Mouse (Mus musculus) hindbrain, embryonic 13.5 days (tissue): ENCODE results near the gene Pxt1. TPM values are rescaled to one million over a fixed set of nuclear protein-coding genes. Genes with fewer than 3 reads are reported as not detected.

ENCODE experiments used
- ATAC-seq: fragments of 200-750 bp; cut with Nextera tagmentation; 2 replicates; pipeline ENCODE4 v1.8.0; 2017; ENCODE audit warnings: moderate TSS enrichment; ENCODE audit not compliant: low FRiP score
- H3K27ac ChIP-seq: fragments of 300-500 bp; sonication (generic); 2 replicates; pipeline ENCODE4 v1.5.1; 2015; ENCODE audit warnings: inconsistent platforms, mild to moderate bottlenecking, moderate library complexity
- H3K27me3 ChIP-seq: fragments of 300-500 bp; sonication (generic); 2 replicates; pipeline ENCODE4 v1.6.1; 2015; ENCODE audit warnings: mild to moderate bottlenecking, inconsistent platforms
- H3K36me3 ChIP-seq: fragments of 300-500 bp; sonication (generic); 2 replicates; pipeline ENCODE4 v1.6.1; 2015; ENCODE audit warnings: mild to moderate bottlenecking, inconsistent platforms
- H3K4me1 ChIP-seq: fragments of 300-500 bp; sonication (generic); replicated peaks from 2 replicates; pipeline ENCODE4 v1.6.1; 2015; ENCODE audit warnings: inconsistent platforms
- H3K4me2 ChIP-seq: fragments of 300-500 bp; sonication (generic); 2 replicates; pipeline ENCODE4 v1.6.1; 2015; ENCODE audit warnings: inconsistent platforms, mild to moderate bottlenecking, moderate library complexity
- H3K4me3 ChIP-seq: fragments of 300-500 bp; sonication (generic); 2 replicates; pipeline ENCODE4 v1.5.1; 2015; ENCODE audit warnings: mild to moderate bottlenecking, inconsistent platforms
- H3K9ac ChIP-seq: fragments of 300-500 bp; sonication (generic); 2 replicates; pipeline ENCODE4 v1.6.1; 2015; ENCODE audit warnings: mild to moderate bottlenecking, inconsistent platforms
- H3K9me3 ChIP-seq: fragments of 300-500 bp; sonication (generic); 2 replicates; pipeline ENCODE4 v1.6.1; 2016; ENCODE audit warnings: inconsistent platforms
- WGBS: fragments of 180-500 bp; shearing (Covaris S2); methylation state at CpG from one replicate; pipeline ENCODE4 v1.1.7; 2015; 5-methylcytosine and 5-hydroxymethylcytosine counted together
- polyA plus RNA-seq: library from polyadenylated mRNA; unstranded; fragments of >200 nt; fragmentation: Nextera tagmentation; extraction: Ambion mirVana; gene quantifications from 2 replicates; pipeline ENCODE4 v1.2.1, GENCODE M21; 2015

Gene Pxt1
- polyA plus RNA-seq, 1 experiment from 2014 or later, result not detected

DNA sequence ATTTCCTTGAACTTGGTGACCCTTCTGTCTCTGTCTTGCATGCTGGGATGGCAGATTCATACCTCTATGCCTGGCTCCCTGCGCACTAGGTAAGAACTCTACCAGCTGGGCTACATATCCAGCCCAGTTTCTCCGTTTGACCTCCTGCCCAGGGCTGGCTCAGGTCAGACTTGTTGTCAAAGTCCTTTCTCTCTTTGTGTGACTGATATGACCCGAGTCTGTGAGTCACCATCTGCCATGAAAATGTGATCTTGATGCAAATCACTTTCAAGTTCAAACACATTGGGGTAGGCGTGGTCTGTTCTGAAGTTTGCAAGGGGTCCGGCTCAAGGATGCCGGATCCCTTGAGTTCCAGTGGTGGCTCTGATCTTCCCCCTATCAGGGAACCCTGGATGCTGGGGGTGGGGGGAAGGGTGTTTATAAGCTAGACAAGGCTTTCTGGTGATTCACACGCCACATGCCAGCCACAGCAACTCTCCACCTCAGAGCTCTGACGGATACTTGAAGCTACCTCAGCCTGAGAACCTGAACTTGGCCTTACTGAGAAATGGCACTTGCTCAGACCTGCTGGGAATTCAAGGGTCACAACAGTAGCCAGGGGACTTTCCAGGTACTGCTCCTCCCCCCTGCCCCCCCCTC is 18.6 kb downstream of the Pxt1 start:
- peaks cover 7% of the 10 kb centered on the region for H3K4me1 ChIP-seq
- H3K36me3 ChIP-seq, result no peaks in the 10 kb centered on the region
- H3K27ac ChIP-seq, result no peak overlapping the region
- H3K4me3 ChIP-seq, result no peak overlapping the region
- ATAC-seq, result no peak
- 78% methylated on average over 8 of the region's 8 CpGs for WGBS
- H3K27me3 ChIP-seq, result no peaks in the 10 kb centered on the region
- H3K4me2 ChIP-seq, result no peak overlapping the region
- no peaks in the 10 kb centered on the region for H3K9me3 ChIP-seq
- H3K9ac ChIP-seq, result no peak overlapping the region

GRCm38 (mm10) chr17:28922096-28922495 is 21.5 kb downstream of the Pxt1 start:
- 80% methylated on average over 6 of the region's 6 CpGs for WGBS
- Histone ChIP-seq H3K9me3 (no peaks in the 10 kb centered on the region), H3K27me3 (no peaks in the 10 kb centered on the region), H3K4me3 (no peak overlapping the region), H3K36me3 (no peaks in the 10 kb centered on the region), H3K4me1 (peaks cover 3% of the 10 kb centered on the region; the same call in 1 of the 2 replicates), H3K27ac (no peak overlapping the region), H3K4me2 (no peak overlapping the region), H3K9ac (no peak overlapping the region)
- no peak for ATAC-seq

GRCm38 (mm10) chr17:28921086-28921485 is 22.6 kb downstream of the Pxt1 start:
- Histone ChIP-seq H3K27ac (no peak overlapping the region), H3K9me3 (no peaks in the 10 kb centered on the region), H3K4me3 (no peak overlapping the region), H3K9ac (no peak overlapping the region), H3K27me3 (no peaks in the 10 kb centered on the region), H3K4me1 (no peaks in the 10 kb centered on the region), H3K4me2 (no peak overlapping the region), H3K36me3 (no peaks in the 10 kb centered on the region)
- no peak for ATAC-seq
- 82% methylated on average over 8 of the region's 8 CpGs for WGBS

GRCm38 (mm10) chr17:28916520-28916919 is 27.1 kb downstream of the Pxt1 start:
- H3K27me3 ChIP-seq, result no peaks in the 10 kb centered on the region; the same call in 1 of the 2 replicates
- no peak overlapping the region for H3K27ac ChIP-seq
- H3K9ac ChIP-seq, result no peak overlapping the region
- H3K4me1 ChIP-seq, result no peaks in the 10 kb centered on the region
- no peak overlapping the region for H3K4me2 ChIP-seq
- ATAC-seq, result no peak
- no peak overlapping the region for H3K4me3 ChIP-seq
- H3K36me3 ChIP-seq, result no peaks in the 10 kb centered on the region
- no peaks in the 10 kb centered on the region for H3K9me3 ChIP-seq
- WGBS, result 100% methylated on average over 1 of the region's 1 CpGs

DNA sequence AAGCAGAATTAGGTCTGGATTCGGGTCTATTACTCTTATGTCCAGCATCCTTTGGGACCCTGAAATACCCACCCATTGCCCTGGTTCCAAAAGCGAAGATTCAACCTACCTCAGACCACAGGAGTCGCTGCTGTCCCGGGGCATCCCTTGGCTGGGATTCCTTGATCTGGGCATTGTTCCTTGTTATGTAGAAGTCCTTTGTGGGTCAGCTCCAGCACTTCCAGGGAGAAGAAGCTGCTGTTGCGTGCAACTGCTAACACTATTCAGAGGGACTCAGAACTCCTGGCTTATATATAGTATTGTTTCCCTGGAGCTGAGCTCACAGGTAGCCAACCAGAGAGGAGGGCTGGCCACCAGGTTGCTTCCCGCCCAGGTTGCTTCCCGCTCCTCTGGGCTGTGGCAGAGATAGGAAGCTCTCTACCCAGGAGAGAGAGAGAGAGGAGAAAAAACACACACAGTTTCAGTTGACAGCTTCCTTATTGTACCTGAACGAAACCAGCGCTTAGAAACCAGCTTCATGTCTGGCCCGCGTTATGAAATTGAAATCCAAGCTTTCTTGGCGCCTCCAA is 28.5 kb downstream of the Pxt1 start, which contains the start of gene 4930539E08Rik:
4930539E08Rik (minus strand) TSS at position 265 of the 569 bp plus-strand sequence.
- H3K27me3 ChIP-seq, result peaks cover 5% of the 10 kb centered on the region
- no peak within 1 kb of the TSS for H3K4me2 ChIP-seq
- H3K9ac ChIP-seq, result no peak within 1 kb of the TSS
- WGBS, result 67% methylated on average over 12 of the region's 12 CpGs
- H3K27ac ChIP-seq, result no peak within 1 kb of the TSS
- no peaks in the 10 kb centered on the region for H3K4me1 ChIP-seq
- H3K36me3 ChIP-seq, result no peaks in the 10 kb centered on the region
- no peak within 1 kb of the TSS for H3K4me3 ChIP-seq
- H3K9me3 ChIP-seq, result no peaks in the 10 kb centered on the region
- ATAC-seq, result no peak

- H3K36me3 ChIP-seq, result no peaks in the 10 kb centered on the region
- WGBS, result 83% methylated on average over 6 of the region's 6 CpGs
- no peak for ATAC-seq
These were observed 29.7 kb downstream of the Pxt1 start for GRCm38 (mm10) chr17:28913940-28914339.

GRCm38 (mm10) chr17:28913200-28913599 is 30.4 kb downstream of the Pxt1 start:
- H3K9ac ChIP-seq, result no peak overlapping the region
- H3K27ac ChIP-seq, result no peak overlapping the region
- H3K4me1 ChIP-seq, result peaks cover 7% of the 10 kb centered on the region
- H3K9me3 ChIP-seq, result no peaks in the 10 kb centered on the region
- ATAC-seq, result no peak
- no peak overlapping the region for H3K4me3 ChIP-seq
- 84% methylated on average over 5 of the region's 5 CpGs for WGBS
- H3K27me3 ChIP-seq, result peaks cover 24% of the 10 kb centered on the region
- no peaks in the 10 kb centered on the region for H3K36me3 ChIP-seq
- H3K4me2 ChIP-seq, result no peak overlapping the region

More at GRCm38 (mm10) chr17:28913940-28914339, 29.7 kb downstream of the Pxt1 start:
- Histone ChIP-seq H3K4me1 (peaks cover 7% of the 10 kb centered on the region), H3K9me3 (no peaks in the 10 kb centered on the region), H3K27me3 (peaks cover 17% of the 10 kb centered on the region), H3K4me2 (no peak overlapping the region), H3K27ac (no peak overlapping the region), H3K9ac (no peak overlapping the region), H3K4me3 (no peak overlapping the region)

GRCm38 (mm10) chr17:28910139-28910538 is 33.5 kb downstream of the Pxt1 start:
- Histone ChIP-seq H3K9me3 (no peaks in the 10 kb centered on the region), H3K27me3 (peaks cover 24% of the 10 kb centered on the region), H3K4me1 (peaks cover 11% of the 10 kb centered on the region), H3K27ac (no peak overlapping the region), H3K4me3 (no peak overlapping the region), H3K9ac (no peak overlapping the region), H3K36me3 (no peaks in the 10 kb centered on the region), H3K4me2 (no peak overlapping the region)
- WGBS, result 28% methylated on average over 7 of the region's 7 CpGs
- no peak for ATAC-seq

DNA sequence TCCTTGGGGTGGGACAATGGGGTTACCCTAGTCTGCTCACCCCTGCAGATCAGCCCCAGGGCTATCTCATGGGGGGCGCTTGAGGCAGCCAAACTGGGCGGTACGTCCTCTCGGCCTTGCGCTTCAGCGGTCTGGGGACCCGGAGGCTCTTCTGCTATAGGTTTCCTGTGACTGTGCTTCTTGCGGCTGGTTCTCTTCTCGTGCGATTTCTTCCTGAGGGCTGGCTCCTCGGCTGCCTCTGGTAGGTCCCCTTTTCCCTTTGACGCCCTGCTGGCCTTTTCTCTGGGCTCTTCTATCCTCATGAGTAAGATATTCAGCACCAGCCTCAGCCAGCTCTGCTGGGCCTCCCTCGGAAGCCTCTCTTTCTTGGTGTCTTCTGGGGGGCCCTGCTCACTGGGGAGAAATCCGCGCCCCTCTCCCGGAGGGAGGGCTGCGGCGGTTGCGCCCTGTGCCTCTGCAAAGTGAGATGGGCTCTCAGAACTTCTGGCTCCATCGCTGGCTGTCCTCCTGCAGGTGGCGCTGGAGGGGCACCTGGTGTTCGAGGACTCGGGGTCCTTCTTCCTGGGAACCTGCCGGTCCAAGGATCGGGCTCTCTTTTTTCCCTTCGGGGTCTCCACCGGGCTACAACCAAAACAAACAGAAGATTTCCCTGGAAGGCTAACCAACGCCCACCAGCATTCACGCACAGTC is 34.2 kb downstream of the Pxt1 start:
- Histone ChIP-seq H3K27ac (no peak overlapping the region), H3K4me3 (peak overlapping the region; percentile 14; the same call in 1 of the 2 replicates), H3K27me3 (peaks cover 24% of the 10 kb centered on the region), H3K9me3 (no peaks in the 10 kb centered on the region), H3K36me3 (no peaks in the 10 kb centered on the region), H3K9ac (peak overlapping the region; percentile 53; the same call in 1 of the 2 replicates), H3K4me2 (peak overlapping the region; percentile 41), H3K4me1 (peaks cover 18% of the 10 kb centered on the region)
- ATAC-seq, result no peak
- 12% methylated on average over 29 of the region's 29 CpGs for WGBS

GRCm38 (mm10) chr17:28907959-28908358 is 35.7 kb downstream of the Pxt1 start:
- 69% methylated on average over 7 of the region's 7 CpGs for WGBS
- no peak overlapping the region for H3K4me3 ChIP-seq
- H3K27me3 ChIP-seq, result peaks cover 24% of the 10 kb centered on the region
- H3K36me3 ChIP-seq, result no peaks in the 10 kb centered on the region
- no peak overlapping the region for H3K4me2 ChIP-seq
- H3K9me3 ChIP-seq, result no peaks in the 10 kb centered on the region
- H3K4me1 ChIP-seq, result peaks cover 21% of the 10 kb centered on the region
- no peak overlapping the region for H3K27ac ChIP-seq
- no peak overlapping the region for H3K9ac ChIP-seq
- ATAC-seq, result no peak

DNA sequence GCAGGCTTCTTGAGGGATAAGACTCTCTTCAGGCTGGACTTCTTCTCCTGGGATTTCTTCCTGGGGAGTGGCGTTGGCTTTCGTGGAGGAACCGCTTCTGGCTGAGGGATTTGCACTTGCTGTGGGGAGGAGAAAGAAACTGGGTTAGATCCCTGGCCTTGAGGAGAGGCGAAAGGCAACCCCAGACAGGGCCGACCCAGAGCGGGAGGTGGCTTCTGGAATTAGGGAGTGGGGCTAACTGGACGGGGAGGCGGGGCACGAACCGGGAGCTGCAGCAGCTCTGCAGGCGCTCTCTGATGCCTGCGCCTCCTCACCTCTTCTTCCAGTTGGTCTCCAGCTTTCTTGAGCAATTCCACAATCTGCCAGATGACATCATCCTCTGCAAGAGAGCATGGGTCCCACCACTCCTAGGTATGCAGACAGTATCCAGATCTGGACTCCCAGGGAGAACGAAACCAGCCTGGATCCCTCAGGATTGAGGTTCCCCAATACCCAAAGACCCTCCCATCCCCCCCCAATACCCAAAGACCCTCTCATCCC is 38.2 kb downstream of the Pxt1 start:
- no peak overlapping the region for H3K4me3 ChIP-seq
- no peaks in the 10 kb centered on the region for H3K9me3 ChIP-seq
- 74% methylated on average over 13 of the region's 13 CpGs for WGBS
- H3K4me2 ChIP-seq, result no peak overlapping the region
- ATAC-seq, result no peak
- peak overlapping the region; percentile 40 for H3K9ac ChIP-seq
- peak overlapping the region; percentile 82 for H3K27ac ChIP-seq
- peaks cover 22% of the 10 kb centered on the region for H3K27me3 ChIP-seq
- H3K4me1 ChIP-seq, result peaks cover 21% of the 10 kb centered on the region
- H3K36me3 ChIP-seq, result no peaks in the 10 kb centered on the region

GRCm38 (mm10) chr17:28904546-28905376 is 38.9 kb downstream of the Pxt1 start:
- WGBS, result 29% methylated on average over 23 of the region's 23 CpGs
- Histone ChIP-seq H3K27ac (peak overlapping the region; percentile 82), H3K4me1 (peaks cover 21% of the 10 kb centered on the region), H3K36me3 (no peaks in the 10 kb centered on the region), H3K4me2 (peak overlapping the region; percentile 1; the same call in 1 of the 2 replicates), H3K27me3 (peaks cover 15% of the 10 kb centered on the region), H3K9ac (peak overlapping the region; percentile 40), H3K9me3 (no peaks in the 10 kb centered on the region), H3K4me3 (no peak overlapping the region)
- ATAC-seq, result peak; percentile 86
